Mouse (Mus musculus) kidney, embryonic 14.5 days (tissue): ENCODE results near the gene AI854703. TPM values are rescaled to one million over a fixed set of nuclear protein-coding genes. Genes with fewer than 3 reads are reported as not detected.

Experiments used
- ATAC-seq: fragments of 200-750 bp; cut with Nextera tagmentation; 2 replicates; pipeline ENCODE4 v1.8.0; 2017; ENCODE audit warnings: moderate number of reproducible peaks, mild to moderate bottlenecking, moderate TSS enrichment, moderate library complexity; ENCODE audit not compliant: low FRiP score, low TSS enrichment
- H3K27ac ChIP-seq: fragments of 300-500 bp; sonication (generic); 2 replicates; pipeline ENCODE4 v1.5.1; 2014; ENCODE audit warnings: low read depth, mild to moderate bottlenecking, low read length, moderate library complexity, mixed read lengths
- H3K27me3 ChIP-seq: fragments of 300-500 bp; sonication (generic); 2 replicates; pipeline ENCODE4 v1.6.1; 2014; ENCODE audit warnings: mild to moderate bottlenecking, low read length; ENCODE audit not compliant: control insufficient read depth, insufficient read depth
- H3K36me3 ChIP-seq: fragments of 300-500 bp; sonication (generic); 2 replicates; pipeline ENCODE4 v1.6.1; 2014; ENCODE audit warnings: low read length, mixed read lengths; ENCODE audit not compliant: control insufficient read depth, insufficient read depth
- H3K4me1 ChIP-seq: fragments of 300-500 bp; sonication (generic); 2 replicates; pipeline ENCODE4 v1.6.1; 2014; ENCODE audit warnings: low read length, mixed read lengths; ENCODE audit not compliant: control insufficient read depth, insufficient read depth
- H3K4me2 ChIP-seq: fragments of 300-500 bp; sonication (generic); replicated peaks from 2 replicates; pipeline ENCODE4 v1.6.1; 2014; ENCODE audit warnings: low read depth, mild to moderate bottlenecking, low read length
- H3K4me3 ChIP-seq: fragments of 300-500 bp; sonication (generic); 2 replicates; pipeline ENCODE4 v1.5.1; 2014; ENCODE audit warnings: mild to moderate bottlenecking, low read length
- H3K9ac ChIP-seq: fragments of 300-500 bp; sonication (generic); 2 replicates; pipeline ENCODE4 v1.6.1; 2014; ENCODE audit warnings: low read depth, mild to moderate bottlenecking, low read length, moderate library complexity
- H3K9me3 ChIP-seq: fragments of 300-500 bp; sonication (generic); 2 replicates; pipeline ENCODE4 v1.6.1; 2016; ENCODE audit warnings: low read length; ENCODE audit not compliant: control insufficient read depth
- WGBS: fragments of 180-500 bp; shearing (Covaris S2); extraction: QIAGEN DNeasy Blood & Tissue Kit; methylation state at CpG from one replicate; pipeline ENCODE4 v1.1.7; 2014; 5-methylcytosine and 5-hydroxymethylcytosine counted together
- polyA plus RNA-seq: library from polyadenylated mRNA; unstranded; fragments of >200 nt; fragmentation: Nextera tagmentation; extraction: Ambion mirVana; gene quantifications from 2 replicates; pipeline ENCODE4 v1.2.1, GENCODE M21; 2014

Gene AI854703
- polyA plus RNA-seq, 1 experiment from 2014 or later, result 1.4 TPM

- Histone ChIP-seq H3K9me3 (peaks cover 23% of the 10 kb centered on the region), H3K4me2 (peak within 1 kb of the TSS; percentile 75), H3K4me1 (peaks cover 10% of the 10 kb centered on the region; the same call in 1 of the 2 replicates), H3K27me3 (no peaks in the 10 kb centered on the region), H3K36me3 (peaks cover 25% of the 10 kb centered on the region), H3K27ac (peak within 1 kb of the TSS; percentile 92), H3K9ac (peak within 1 kb of the TSS; percentile 88), H3K4me3 (peak within 1 kb of the TSS; percentile 91)
- peak; percentile 92 for ATAC-seq
- WGBS, result 6% methylated on average over 45 of the region's 45 CpGs
Observed at GRCm38 (mm10) chr6:48593158-48594042, 33.2 kb upstream of the AI854703 start, which contains the start of the genes Repin1 and Gm44965. TSS of gene Repin1 (plus strand) at chr6:48593883. TSS of gene Gm44965 (plus strand) at chr6:48593941.

DNA sequence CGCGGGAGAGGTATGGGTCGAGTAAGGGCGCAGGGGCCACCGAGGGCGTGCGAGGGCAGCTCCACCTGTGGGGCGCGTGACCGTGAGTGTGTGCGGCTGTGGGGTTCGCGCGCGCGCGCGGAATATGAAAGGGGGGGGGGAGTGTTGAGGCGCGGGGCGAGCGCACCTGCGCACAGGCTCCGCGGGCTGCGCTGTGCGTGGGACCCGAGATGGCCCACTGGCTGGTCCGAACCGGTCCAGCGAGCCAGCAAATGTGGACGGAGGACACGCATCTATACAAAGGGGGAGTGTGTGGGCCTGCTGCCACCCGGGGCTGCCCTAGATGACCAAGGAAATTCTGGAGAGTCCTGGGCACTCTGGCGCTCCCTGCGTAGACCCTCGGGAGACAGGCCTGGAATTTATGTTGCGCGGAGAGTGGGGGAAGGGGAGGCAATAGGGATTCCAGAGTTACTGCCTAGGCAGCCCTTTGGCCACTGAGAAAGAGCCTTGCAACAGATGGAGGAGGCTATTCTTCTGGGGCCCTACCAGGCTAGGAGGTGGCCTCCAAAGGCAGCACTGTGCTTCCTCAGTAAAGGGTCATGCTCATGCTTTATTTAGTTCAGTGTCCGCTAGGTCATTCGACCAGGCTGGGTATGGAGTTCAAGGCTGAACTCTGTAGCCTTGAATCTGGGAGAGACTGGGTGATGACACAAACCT lies 32.4 kb upstream of the AI854703 start:
- Histone ChIP-seq H3K4me2 (peak overlapping the region; percentile 75), H3K36me3 (peaks cover 33% of the 10 kb centered on the region), H3K4me1 (peaks cover 10% of the 10 kb centered on the region; the same call in 1 of the 2 replicates), H3K27ac (peak overlapping the region; percentile 92), H3K4me3 (peak overlapping the region; percentile 91), H3K9ac (peak overlapping the region; percentile 88), H3K27me3 (no peaks in the 10 kb centered on the region), H3K9me3 (peaks cover 23% of the 10 kb centered on the region)
- WGBS, result under 1% methylated on average over 37 of the region's 41 CpGs
- peak; percentile 67 for ATAC-seq

DNA sequence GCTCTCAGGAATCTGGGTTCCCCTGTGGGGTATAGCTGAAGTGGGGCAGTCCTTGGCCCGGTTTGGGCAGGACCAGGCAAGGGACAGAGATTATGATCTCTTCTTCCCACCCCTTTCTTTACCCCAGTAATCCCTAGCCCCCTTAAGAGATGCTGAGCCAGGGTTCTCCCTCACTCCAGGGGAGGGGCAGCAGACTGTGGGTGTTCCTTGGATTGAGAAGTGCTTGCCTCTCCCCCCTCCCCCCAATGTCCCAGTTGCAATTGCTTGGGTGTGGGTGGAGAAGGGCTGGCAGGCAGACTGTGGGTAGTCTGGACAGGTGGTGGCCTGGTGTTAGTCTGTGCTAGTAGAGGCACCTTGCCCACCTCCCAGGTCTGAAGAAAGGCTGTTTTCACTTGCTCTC lies 31.3 kb upstream of the AI854703 start:
- WGBS, result 40% methylated on average over 1 of the region's 1 CpGs
- peak overlapping the region; percentile 91 for H3K4me3 ChIP-seq
- peaks cover 10% of the 10 kb centered on the region; the same call in 1 of the 2 replicates for H3K4me1 ChIP-seq
- H3K27ac ChIP-seq, result no peak overlapping the region
- H3K9me3 ChIP-seq, result peaks cover 23% of the 10 kb centered on the region
- peak overlapping the region; percentile 88; the same call in 1 of the 2 replicates for H3K9ac ChIP-seq
- H3K4me2 ChIP-seq, result peak overlapping the region; percentile 75
- ATAC-seq, result no peak
- H3K27me3 ChIP-seq, result no peaks in the 10 kb centered on the region
- peaks cover 41% of the 10 kb centered on the region for H3K36me3 ChIP-seq

GRCm38 (mm10) chr6:48596545-48597232 lies 29.9 kb upstream of the AI854703 start:
- peaks cover 41% of the 10 kb centered on the region for H3K36me3 ChIP-seq
- 96% methylated on average over 45 of the region's 45 CpGs for WGBS
- no peak overlapping the region for H3K4me2 ChIP-seq
- H3K9me3 ChIP-seq, result peaks cover 23% of the 10 kb centered on the region
- H3K9ac ChIP-seq, result no peak overlapping the region
- H3K4me1 ChIP-seq, result peaks cover 10% of the 10 kb centered on the region; the same call in 1 of the 2 replicates
- ATAC-seq, result no peak
- no peaks in the 10 kb centered on the region for H3K27me3 ChIP-seq
- no peak overlapping the region for H3K4me3 ChIP-seq
- H3K27ac ChIP-seq, result no peak overlapping the region

DNA sequence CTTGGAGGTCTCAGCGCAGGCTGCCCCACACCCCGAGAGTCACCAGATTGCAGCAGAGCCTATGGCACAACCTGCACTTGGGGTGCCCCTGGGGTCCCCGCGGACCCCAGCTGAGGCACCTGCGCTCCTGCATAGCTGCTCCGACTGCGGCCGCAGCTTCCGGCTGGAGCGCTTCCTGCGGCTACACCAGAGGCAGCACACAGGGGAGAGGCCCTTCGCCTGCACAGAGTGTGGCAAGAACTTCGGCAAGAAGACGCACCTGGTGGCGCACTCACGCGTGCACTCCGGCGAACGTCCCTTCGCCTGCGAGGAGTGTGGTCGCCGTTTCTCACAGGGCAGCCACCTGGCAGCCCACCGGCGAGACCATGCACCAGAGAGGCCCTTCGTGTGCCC lies 29.3 kb upstream of the AI854703 start:
- H3K36me3 ChIP-seq, result peaks cover 41% of the 10 kb centered on the region
- H3K27ac ChIP-seq, result no peak overlapping the region
- H3K27me3 ChIP-seq, result no peaks in the 10 kb centered on the region
- H3K9me3 ChIP-seq, result peaks cover 23% of the 10 kb centered on the region
- ATAC-seq, result no peak
- H3K4me1 ChIP-seq, result peaks cover 10% of the 10 kb centered on the region; the same call in 1 of the 2 replicates
- H3K9ac ChIP-seq, result no peak overlapping the region
- no peak overlapping the region for H3K4me3 ChIP-seq
- 96% methylated on average over 27 of the region's 27 CpGs for WGBS
- H3K4me2 ChIP-seq, result no peak overlapping the region

- H3K4me3 ChIP-seq, result no peak overlapping the region
- H3K4me2 ChIP-seq, result no peak overlapping the region
- ATAC-seq, result no peak
- H3K27ac ChIP-seq, result no peak overlapping the region
- no peaks in the 10 kb centered on the region for H3K27me3 ChIP-seq
- H3K9ac ChIP-seq, result no peak overlapping the region
- peaks cover 41% of the 10 kb centered on the region for H3K36me3 ChIP-seq
- 91% methylated on average over 1 of the region's 1 CpGs for WGBS
- peaks cover 7% of the 10 kb centered on the region for H3K4me1 ChIP-seq
- peaks cover 23% of the 10 kb centered on the region for H3K9me3 ChIP-seq
Observed at GRCm38 (mm10) chr6:48600594-48600993, 26.0 kb upstream of the AI854703 start.

- Histone ChIP-seq H3K36me3 (peaks cover 35% of the 10 kb centered on the region), H3K4me3 (peak within 1 kb of the TSS; percentile 76), H3K4me2 (peak within 1 kb of the TSS; percentile 51), H3K27ac (peak within 1 kb of the TSS; percentile 60; the same call in 1 of the 2 replicates), H3K4me1 (peaks cover 7% of the 10 kb centered on the region), H3K27me3 (no peaks in the 10 kb centered on the region), H3K9me3 (peaks cover 19% of the 10 kb centered on the region), H3K9ac (peak within 1 kb of the TSS; percentile 75)
- 4% methylated on average over 42 of the region's 42 CpGs for whole genome bisulfite sequencing
- peak; percentile 99 for ATAC-seq
Observed at GRCm38 (mm10) chr6:48601271-48602079, 25.1 kb upstream of the AI854703 start, which contains the start of gene Zfp775. TSS of gene Zfp775 (plus strand) at chr6:48602063.
